Mouse (Mus musculus): ENCODE results near the gene Prkce.

GRCm38 (mm10) chr17:86201981-86202380, 34.4 kb downstream of the Prkce start:
- no peak for TF ChIP-seq CTCF (IDR thresholded peaks at IDR 0.05; ENCODE audit: borderline replicate concordance, insufficient read depth, low read length)
- no peak for TF ChIP-seq POLR2A (IDR thresholded peaks at IDR 0.05; ENCODE audit: low read depth, low read length)
